In the genomic region with DNA sequence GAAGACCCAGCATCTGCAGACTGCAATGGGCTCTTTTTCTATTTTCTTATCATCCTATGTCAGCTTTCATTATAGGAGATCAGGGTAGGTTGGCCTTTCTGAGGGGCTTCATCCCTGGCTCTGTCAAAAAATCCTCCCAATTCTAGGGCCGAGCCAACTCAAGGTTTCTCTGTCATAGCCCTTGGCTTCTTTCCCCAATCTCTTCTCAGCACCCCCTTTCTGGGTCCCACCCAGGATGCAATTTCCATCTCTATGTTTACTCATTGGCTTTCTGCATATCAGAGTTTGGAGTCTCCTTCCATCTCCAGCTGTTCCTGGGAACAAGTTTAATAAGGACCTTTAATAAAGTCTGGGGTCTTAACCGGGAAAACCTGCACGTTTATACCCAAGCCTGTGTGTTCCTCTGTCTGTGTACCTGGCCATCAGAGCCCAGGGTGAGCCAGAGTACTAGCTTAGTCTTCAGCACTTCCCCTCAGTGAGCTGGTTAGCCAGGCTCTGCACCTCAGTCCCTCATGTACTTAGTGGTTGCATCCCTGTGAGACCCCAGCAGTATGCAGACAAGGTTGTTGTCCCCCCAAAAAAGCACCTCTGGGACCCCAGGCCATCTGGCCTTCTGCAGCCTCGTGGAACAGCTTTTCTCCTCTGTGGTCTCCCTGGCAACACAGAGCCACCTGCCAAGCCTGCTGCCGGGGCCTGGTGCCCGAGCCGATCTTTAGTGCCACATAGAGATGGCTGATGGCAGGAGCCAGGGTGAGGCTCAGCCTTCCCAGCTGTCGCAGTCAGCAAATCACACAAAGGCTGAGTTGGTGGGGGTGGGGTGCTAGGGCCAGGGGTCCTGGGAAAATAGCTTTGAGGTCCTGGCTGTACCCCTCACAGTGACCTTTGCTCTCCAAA, we compare ENCODE assay signal across 9 mouse cellular contexts. TPM values are rescaled to one million over a fixed set of nuclear protein-coding genes. Genes with fewer than 3 reads are reported as not detected.
A peak's percentile ranks its signal among the peaks of the same experiment; 100 is the strongest.
DNase-seq lines count a peak whose midpoint lies in the region; ATAC-seq lines count a peak whose summit lies in the region.
"Had no signal": no experiment of that assay in that cellular context is flagged by ENCODE, and none has a peak within 500 bp of the region (broad histone marks: within the 10 kb centered on the region; RNA-seq: fewer than 3 reads in every experiment).

No protein-coding gene starts in this region.

- no peak overlapping the region for H3K4me3 ChIP-seq in forebrain, embryonic 15.5 days

- no peaks in the 10 kb centered on the region for H3K36me3 ChIP-seq in forebrain, embryonic 15.5 days

- H3K9me3 ChIP-seq in forebrain, embryonic 15.5 days = no peaks in the 10 kb centered on the region

- no peak overlapping the region for H3K4me2 ChIP-seq in forebrain, embryonic 15.5 days (replicated peaks)

- H3K27ac ChIP-seq in forebrain, embryonic 15.5 days (replicated peaks) = peak overlapping the region; percentile 84
- H3K27ac ChIP-seq: liver, embryonic 14.5 days had no signal

- ATAC-seq in forebrain, embryonic 15.5 days (replicated peaks) = peak; percentile 86

- H3K27me3 ChIP-seq in forebrain, embryonic 15.5 days = no peaks in the 10 kb centered on the region

- 30% methylated on average over 8 of the region's 8 CpGs for WGBS in forebrain, embryonic 15.5 days

- H3K9ac ChIP-seq in forebrain, embryonic 15.5 days (replicated peaks) = no peak overlapping the region
- H3K9ac ChIP-seq: liver, embryonic 14.5 days had no signal

- DNase-seq in right cerebral cortex, postnatal 14 days = peak; percentile 34
- DNase-seq in right cerebral cortex, adult 18-20 months = no peak
- DNase-seq in mesoderm, embryonic 11.5 days (ENCODE audit: low read depth, low spot score) = peak; percentile 37
- DNase-seq in MN1 (ENCODE audit: low spot score) = no peak
- no peak for DNase-seq in urinary bladder, adult 18-20 months (ENCODE audit: low spot score in 2 of 2)
- no peak for DNase-seq in kidney, postnatal 25 days

- H3K4me1 ChIP-seq in forebrain, embryonic 15.5 days = peaks cover 29% of the 10 kb centered on the region

RNA-seq across cellular contexts. Expression of gene Adcyap1r1, which starts 16.3 kb away (rescaled TPM):
- polyA plus RNA-seq in forebrain, embryonic 15.5 days (2015; fragmentation: Nextera tagmentation; extraction: Ambion mirVana) = 31.5 and 32.1 TPM in 2 replicates

RNA-seq across cellular contexts. Expression of gene Ghrhr, which starts 59.4 kb away (rescaled TPM):
- not detected in 2 replicates for polyA plus RNA-seq in forebrain, embryonic 15.5 days (2015; fragmentation: Nextera tagmentation; extraction: Ambion mirVana)
- polyA plus RNA-seq: kidney, embryonic 14.5 days had no signal

Comparison
In these comparisons a context has a peak if more than half of its experiments do, and no peak if none do; other contexts are left out.
1. DNase-seq: peak in right cerebral cortex, postnatal 14 days (single experiment) and mesoderm, embryonic 11.5 days (single experiment); none in right cerebral cortex, adult 18-20 months (single experiment), MN1 (single experiment), urinary bladder, adult 18-20 months (0 of 2) and kidney, postnatal 25 days (0 of 2).